Mouse (Mus musculus) hindbrain, embryonic 15.5 days (tissue): Measurements from ENCODE around the gene Rtf2. TPM values are rescaled to one million over a fixed set of nuclear protein-coding genes. Genes with fewer than 3 reads are reported as not detected.

Experiments
- ATAC-seq: fragments of 200-750 bp; cut with Nextera tagmentation; 2 replicates; pipeline ENCODE4 v1.8.0; 2017; ENCODE audit warnings: low read depth, moderate number of reproducible peaks, moderate TSS enrichment; ENCODE audit not compliant: low FRiP score
- H3K27ac ChIP-seq: fragments of 300-500 bp; sonication (generic); replicated peaks from 2 replicates; pipeline ENCODE4 v1.5.1; 2015; ENCODE audit warnings: mild to moderate bottlenecking, inconsistent platforms
- H3K27me3 ChIP-seq: fragments of 300-500 bp; sonication (generic); 2 replicates; pipeline ENCODE4 v1.6.1; 2015; ENCODE audit warnings: control low read depth, inconsistent platforms
- H3K36me3 ChIP-seq: fragments of 300-500 bp; sonication (generic); 2 replicates; pipeline ENCODE4 v1.6.1; 2015; ENCODE audit warnings: control low read depth, inconsistent platforms
- H3K4me1 ChIP-seq: fragments of 300-500 bp; sonication (generic); replicated peaks from 2 replicates; pipeline ENCODE4 v1.6.1; 2015; ENCODE audit warnings: control low read depth, inconsistent platforms
- H3K4me2 ChIP-seq: fragments of 300-500 bp; sonication (generic); 2 replicates; pipeline ENCODE4 v1.6.1; 2015; ENCODE audit warnings: moderate library complexity, mild to moderate bottlenecking, inconsistent platforms
- H3K4me3 ChIP-seq: fragments of 300-500 bp; sonication (generic); 2 replicates; pipeline ENCODE4 v1.5.1; 2015; ENCODE audit warnings: mild to moderate bottlenecking, inconsistent platforms
- H3K9ac ChIP-seq: fragments of 300-500 bp; sonication (generic); 2 replicates; pipeline ENCODE4 v1.6.1; 2015; ENCODE audit warnings: inconsistent platforms
- H3K9me3 ChIP-seq: fragments of 300-500 bp; sonication (generic); 2 replicates; pipeline ENCODE4 v1.6.1; 2016; ENCODE audit warnings: control low read depth, inconsistent platforms
- WGBS: fragments of 180-500 bp; shearing (Covaris S2); methylation state at CpG from one replicate; pipeline ENCODE4 v1.1.7; 2015; 5-methylcytosine and 5-hydroxymethylcytosine counted together
- polyA plus RNA-seq: library from polyadenylated mRNA; unstranded; fragments of >200 nt; fragmentation: Nextera tagmentation; extraction: Ambion mirVana; gene quantifications from 2 replicates; pipeline ENCODE4 v1.2.1, GENCODE M21; 2015

The Rtf2 gene
- polyA plus RNA-seq, 1 experiment from 2014 or later: 93.1 TPM

- no peaks in the 10 kb centered on the region for H3K27me3 ChIP-seq
- H3K27ac ChIP-seq: no peak overlapping the region
- H3K36me3 ChIP-seq: no peaks in the 10 kb centered on the region
- no peak for ATAC-seq
- H3K4me1 ChIP-seq: peaks cover 4% of the 10 kb centered on the region; the same call in 1 of the 2 replicates
- no peak overlapping the region for H3K4me2 ChIP-seq
- no peak overlapping the region for H3K4me3 ChIP-seq
- no peaks in the 10 kb centered on the region for H3K9me3 ChIP-seq
- H3K9ac ChIP-seq: no peak overlapping the region
- WGBS: 72% methylated on average over 2 of the region's 2 CpGs
Measured at GRCm38 (mm10) chr2:172410686-172411085, 29.7 kb upstream of the Rtf2 start.

- WGBS: 80% methylated on average over 11 of the region's 11 CpGs
- H3K36me3 ChIP-seq: no peaks in the 10 kb centered on the region
- no peak overlapping the region for H3K9ac ChIP-seq
- no peaks in the 10 kb centered on the region for H3K27me3 ChIP-seq
- H3K27ac ChIP-seq: no peak overlapping the region
- no peak overlapping the region for H3K4me3 ChIP-seq
- no peak overlapping the region for H3K4me2 ChIP-seq
- no peaks in the 10 kb centered on the region for H3K9me3 ChIP-seq
- peaks cover 4% of the 10 kb centered on the region; the same call in 1 of the 2 replicates for H3K4me1 ChIP-seq
- ATAC-seq: no peak
Measured at GRCm38 (mm10) chr2:172411091-172411490, 29.3 kb upstream of the Rtf2 start.

GRCm38 (mm10) chr2:172412454-172412853 is 27.9 kb upstream of the Rtf2 start:
- Histone ChIP-seq H3K4me3 (no peak overlapping the region), H3K27ac (no peak overlapping the region), H3K36me3 (no peaks in the 10 kb centered on the region), H3K9ac (no peak overlapping the region), H3K4me1 (peaks cover 4% of the 10 kb centered on the region; the same call in 1 of the 2 replicates), H3K9me3 (no peaks in the 10 kb centered on the region), H3K4me2 (peak overlapping the region; percentile 44), H3K27me3 (no peaks in the 10 kb centered on the region)
- WGBS: 11% methylated on average over 9 of the region's 9 CpGs
- ATAC-seq: 0 out of 2 replicates have a peak, but pooled peaks have one; percentile 23

- no peak overlapping the region for H3K4me2 ChIP-seq
- no peaks in the 10 kb centered on the region for H3K27me3 ChIP-seq
- peaks cover 4% of the 10 kb centered on the region; the same call in 1 of the 2 replicates for H3K4me1 ChIP-seq
- ATAC-seq: no peak
- H3K27ac ChIP-seq: no peak overlapping the region
- H3K9ac ChIP-seq: no peak overlapping the region
- H3K9me3 ChIP-seq: no peaks in the 10 kb centered on the region
- no peak overlapping the region for H3K4me3 ChIP-seq
- 26% methylated on average over 4 of the region's 4 CpGs for WGBS
- no peaks in the 10 kb centered on the region for H3K36me3 ChIP-seq
Measured at GRCm38 (mm10) chr2:172413273-172413672, 27.1 kb upstream of the Rtf2 start.

GRCm38 (mm10) chr2:172413894-172414293 is 26.5 kb upstream of the Rtf2 start:
- WGBS: 59% methylated on average over 5 of the region's 5 CpGs
- no peak overlapping the region for H3K27ac ChIP-seq
- no peaks in the 10 kb centered on the region for H3K9me3 ChIP-seq
- H3K36me3 ChIP-seq: no peaks in the 10 kb centered on the region
- no peak overlapping the region for H3K4me3 ChIP-seq
- no peaks in the 10 kb centered on the region for H3K27me3 ChIP-seq
- H3K9ac ChIP-seq: no peak overlapping the region
- no peak overlapping the region for H3K4me2 ChIP-seq
- peaks cover 4% of the 10 kb centered on the region; the same call in 1 of the 2 replicates for H3K4me1 ChIP-seq
- no peak for ATAC-seq

- Histone ChIP-seq H3K4me3 (no peak overlapping the region), H3K27me3 (no peaks in the 10 kb centered on the region), H3K27ac (no peak overlapping the region), H3K9ac (no peak overlapping the region), H3K36me3 (no peaks in the 10 kb centered on the region), H3K9me3 (no peaks in the 10 kb centered on the region), H3K4me2 (no peak overlapping the region), H3K4me1 (peaks cover 4% of the 10 kb centered on the region; the same call in 1 of the 2 replicates)
- WGBS: 71% methylated on average over 12 of the region's 12 CpGs
- ATAC-seq: no peak
Measured at GRCm38 (mm10) chr2:172416218-172416617, 24.1 kb upstream of the Rtf2 start.

GRCm38 (mm10) chr2:172416876-172417275 is 23.5 kb upstream of the Rtf2 start:
- Histone ChIP-seq H3K36me3 (no peaks in the 10 kb centered on the region), H3K27ac (no peak overlapping the region), H3K9me3 (no peaks in the 10 kb centered on the region), H3K4me2 (no peak overlapping the region), H3K4me3 (no peak overlapping the region), H3K9ac (no peak overlapping the region), H3K27me3 (no peaks in the 10 kb centered on the region), H3K4me1 (peaks cover 4% of the 10 kb centered on the region; the same call in 1 of the 2 replicates)
- ATAC-seq: no peak
- 90% methylated on average over 5 of the region's 5 CpGs for WGBS

- Histone ChIP-seq H3K9ac (no peak overlapping the region), H3K4me1 (no peaks in the 10 kb centered on the region), H3K27me3 (no peaks in the 10 kb centered on the region), H3K36me3 (no peaks in the 10 kb centered on the region), H3K27ac (no peak overlapping the region), H3K9me3 (no peaks in the 10 kb centered on the region), H3K4me2 (no peak overlapping the region), H3K4me3 (no peak overlapping the region)
- WGBS: 85% methylated on average over 5 of the region's 5 CpGs
- no peak for ATAC-seq
Measured at GRCm38 (mm10) chr2:172418208-172418607, 22.1 kb upstream of the Rtf2 start.

- Histone ChIP-seq H3K36me3 (no peaks in the 10 kb centered on the region), H3K9ac (no peak overlapping the region), H3K4me1 (no peaks in the 10 kb centered on the region), H3K4me3 (no peak overlapping the region), H3K4me2 (no peak overlapping the region), H3K9me3 (no peaks in the 10 kb centered on the region), H3K27me3 (no peaks in the 10 kb centered on the region), H3K27ac (no peak overlapping the region)
- no peak for ATAC-seq
- 63% methylated on average over 1 of the region's 1 CpGs for WGBS
Measured at GRCm38 (mm10) chr2:172430609-172431008, 9.7 kb upstream of the Rtf2 start.

GRCm38 (mm10) chr2:172433746-172434145 is 6.6 kb upstream of the Rtf2 start:
- H3K27ac ChIP-seq: no peak overlapping the region
- 64% methylated on average over 5 of the region's 5 CpGs for WGBS
- ATAC-seq: no peak

GRCm38 (mm10) chr2:172437371-172437952 is 2.9 kb upstream of the Rtf2 start:
- 67% methylated on average over 16 of the region's 16 CpGs for WGBS
- peaks cover 23% of the 10 kb centered on the region for H3K4me1 ChIP-seq
- no peaks in the 10 kb centered on the region for H3K9me3 ChIP-seq
- H3K27ac ChIP-seq: no peak overlapping the region
- no peak for ATAC-seq
- no peak overlapping the region for H3K9ac ChIP-seq
- no peaks in the 10 kb centered on the region for H3K36me3 ChIP-seq
- H3K4me2 ChIP-seq: no peak overlapping the region
- no peaks in the 10 kb centered on the region for H3K27me3 ChIP-seq
- no peak overlapping the region for H3K4me3 ChIP-seq

More at GRCm38 (mm10) chr2:172433746-172434145, 6.6 kb upstream of the Rtf2 start:
- H3K27me3 ChIP-seq: no peaks in the 10 kb centered on the region
- no peak overlapping the region for H3K4me3 ChIP-seq
- H3K36me3 ChIP-seq: no peaks in the 10 kb centered on the region
- no peak overlapping the region for H3K4me2 ChIP-seq
- no peaks in the 10 kb centered on the region for H3K4me1 ChIP-seq
- H3K9ac ChIP-seq: no peak overlapping the region
- H3K9me3 ChIP-seq: no peaks in the 10 kb centered on the region

- H3K4me1 ChIP-seq: peaks cover 26% of the 10 kb centered on the region
- H3K9ac ChIP-seq: peak overlapping the region; percentile 61
- H3K9me3 ChIP-seq: no peaks in the 10 kb centered on the region
- H3K27ac ChIP-seq: peak overlapping the region; percentile 78
- 1% methylated on average over 21 of the region's 21 CpGs for WGBS
- ATAC-seq: peak; percentile 76
- H3K4me3 ChIP-seq: peak overlapping the region; percentile 66
- H3K36me3 ChIP-seq: peaks cover 10% of the 10 kb centered on the region
- peak overlapping the region; percentile 80 for H3K4me2 ChIP-seq
- H3K27me3 ChIP-seq: no peaks in the 10 kb centered on the region
Measured at GRCm38 (mm10) chr2:172440640-172441005, 267 bp downstream of the Rtf2 start.

- Histone ChIP-seq H3K9ac (peak overlapping the region; percentile 61), H3K36me3 (peaks cover 15% of the 10 kb centered on the region), H3K4me1 (peaks cover 26% of the 10 kb centered on the region), H3K4me3 (peak overlapping the region; percentile 66), H3K9me3 (no peaks in the 10 kb centered on the region), H3K27ac (no peak overlapping the region), H3K27me3 (no peaks in the 10 kb centered on the region), H3K4me2 (peak overlapping the region; percentile 80)
- 35% methylated on average over 6 of the region's 6 CpGs for WGBS
- no peak for ATAC-seq
Measured at GRCm38 (mm10) chr2:172441176-172441575, 820 bp downstream of the Rtf2 start.
